Mouse (Mus musculus) lung, postnatal 10 days (tissue): Measurements from ENCODE around the gene Atg13.

ENCODE experiments used
- DNase-seq: peaks from one replicate; pipeline ENCODE4 v3.0.0; 2021

The Atg13 gene

DNA sequence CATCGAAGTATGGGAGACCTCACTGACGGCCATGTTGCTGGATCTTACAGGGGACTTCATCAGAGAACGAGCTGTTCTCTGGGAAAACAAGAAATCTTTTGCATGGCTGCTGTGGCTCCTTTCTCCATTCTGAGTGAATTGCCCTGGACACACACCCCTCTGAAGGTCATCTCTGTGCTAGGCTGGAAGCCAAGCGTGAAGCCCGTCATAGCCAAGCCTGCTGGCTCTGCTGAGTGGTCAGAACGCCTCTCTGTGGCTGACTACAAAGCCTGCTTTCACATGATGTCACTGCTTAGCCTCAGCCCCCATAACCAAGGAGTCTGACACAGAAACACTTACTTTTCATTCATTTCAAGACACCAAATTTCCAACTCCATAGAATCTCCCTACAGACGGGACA, 20.9 kb downstream of the Atg13 start:
- no peak for DNase-seq

- DNase-seq, result peak; percentile 35
Measured at GRCm38 (mm10) chr2:91683919-91684318, 26.5 kb downstream of the Atg13 start.

- DNase-seq, result peak; percentile 88
Measured at GRCm38 (mm10) chr2:91682850-91683249, 27.5 kb downstream of the Atg13 start.

GRCm38 (mm10) chr2:91676961-91677360, 33.4 kb downstream of the Atg13 start:
- DNase-seq, result no peak

- no peak for DNase-seq
Measured at GRCm38 (mm10) chr2:91676420-91676819, 34.0 kb downstream of the Atg13 start.

- DNase-seq, result no peak
Measured at GRCm38 (mm10) chr2:91674895-91675294, 35.5 kb downstream of the Atg13 start.

DNA sequence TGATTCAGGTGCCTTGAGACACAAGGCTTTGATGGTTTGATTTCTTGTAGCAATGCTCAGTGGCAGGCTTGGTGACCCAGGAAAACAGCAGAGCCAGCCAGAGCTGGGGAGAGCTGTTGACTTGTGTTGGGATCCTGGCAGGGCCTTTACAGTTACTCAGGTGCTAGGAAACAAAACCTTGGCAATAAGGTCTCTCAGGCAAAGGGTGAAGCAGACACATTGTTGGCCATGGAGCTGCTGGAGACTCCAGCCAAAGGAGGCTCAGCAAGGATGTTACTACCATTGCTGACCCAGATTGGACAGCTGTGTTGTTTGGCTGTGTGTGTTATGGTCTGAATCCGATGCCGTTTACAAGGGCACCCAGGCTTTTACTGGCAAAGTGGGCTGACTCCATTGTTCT, 36.8 kb downstream of the Atg13 start:
- no peak for DNase-seq

DNA sequence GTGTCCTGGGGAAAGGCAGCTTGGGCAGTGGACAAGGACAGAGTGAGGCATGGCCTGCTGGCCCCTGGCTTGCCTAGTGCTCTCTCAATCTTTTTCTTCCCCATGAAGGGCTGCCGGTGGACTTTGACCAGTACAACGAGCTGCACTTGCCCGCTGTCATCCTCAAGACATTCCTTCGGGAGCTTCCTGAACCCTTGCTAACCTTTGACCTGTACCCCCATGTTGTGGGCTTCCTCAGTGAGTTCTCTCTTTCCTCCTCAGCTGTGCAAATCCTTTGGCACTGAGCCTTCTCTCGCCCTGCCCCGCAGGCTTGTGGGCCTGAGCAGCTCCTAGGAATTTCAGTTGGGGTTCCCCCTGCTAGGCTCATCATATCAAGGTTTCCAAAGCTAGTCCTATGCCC, 40.3 kb downstream of the Atg13 start:
- no peak for DNase-seq

- DNase-seq, result no peak
Measured at GRCm38 (mm10) chr2:91669326-91669725, 41.0 kb downstream of the Atg13 start.

GRCm38 (mm10) chr2:91667747-91668146, 42.6 kb downstream of the Atg13 start:
- DNase-seq, result no peak

GRCm38 (mm10) chr2:91666386-91666910, 43.9 kb downstream of the Atg13 start:
- DNase-seq, result no peak

GRCm38 (mm10) chr2:91664780-91665179, 45.6 kb downstream of the Atg13 start:
- no peak for DNase-seq

DNA sequence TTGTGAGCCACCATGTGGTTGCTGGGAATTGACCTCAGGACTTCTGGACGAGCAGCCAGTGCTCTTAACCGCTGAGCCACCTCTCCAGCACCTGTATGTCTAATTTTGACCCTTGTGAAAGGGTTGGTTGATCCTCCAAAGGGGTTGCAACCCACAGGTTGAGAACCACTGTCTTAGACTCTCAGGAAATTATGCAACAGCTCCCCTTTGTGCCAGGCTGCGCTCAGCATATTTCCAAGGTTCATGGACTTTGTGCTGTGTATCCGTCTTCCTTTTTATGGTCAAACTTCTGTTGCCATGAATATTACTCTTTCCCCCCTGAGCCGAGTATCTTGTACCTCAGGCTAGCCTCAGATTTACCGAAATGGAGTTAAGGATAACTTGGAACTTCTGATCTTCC, 49.4 kb downstream of the Atg13 start:
- DNase-seq, result no peak

DNA sequence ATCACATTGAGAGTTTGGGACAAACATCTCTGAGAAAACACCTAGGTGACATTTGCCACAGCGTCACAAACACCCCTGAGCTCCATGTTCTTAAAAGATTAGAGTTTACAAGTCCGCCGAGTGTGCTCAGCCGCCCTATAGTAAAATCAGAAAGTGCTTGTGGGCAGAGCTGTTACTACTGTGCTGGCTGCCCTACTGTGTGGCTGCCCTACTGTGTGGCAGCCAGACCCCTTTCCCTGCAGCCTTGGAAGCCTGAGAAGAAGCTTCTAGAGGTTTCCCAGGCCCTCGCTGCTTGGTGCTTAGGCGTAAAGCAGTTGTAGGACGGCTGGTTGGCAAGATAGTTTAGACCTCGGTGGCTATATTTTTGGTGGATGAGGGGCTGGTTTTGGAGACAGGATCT, 50.7 kb downstream of the Atg13 start:
- DNase-seq, result no peak

DNA sequence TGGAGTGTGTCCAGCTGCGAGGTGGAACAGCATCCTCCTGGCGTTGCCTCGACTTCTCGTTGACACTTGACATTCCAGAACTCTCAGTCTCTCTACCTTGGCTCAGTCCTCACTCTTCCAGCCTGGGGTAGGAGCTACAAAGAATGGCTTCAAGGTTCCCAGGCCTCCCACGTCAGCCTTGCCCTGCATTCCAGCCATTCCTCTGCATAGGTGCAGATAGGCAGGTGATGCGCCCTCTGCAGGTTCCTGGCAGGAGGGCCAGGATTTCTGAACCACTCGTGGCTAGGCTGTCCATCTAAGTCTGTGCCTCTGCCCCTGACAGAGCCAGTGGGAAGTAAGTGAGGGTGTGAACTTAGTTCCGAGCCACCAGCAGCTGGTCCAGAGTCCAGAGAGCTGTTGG, 53.6 kb downstream of the Atg13 start:
- peak; percentile 53 for DNase-seq

GRCm38 (mm10) chr2:91655827-91656226, 54.5 kb downstream of the Atg13 start:
- DNase-seq, result peak; percentile 45

DNA sequence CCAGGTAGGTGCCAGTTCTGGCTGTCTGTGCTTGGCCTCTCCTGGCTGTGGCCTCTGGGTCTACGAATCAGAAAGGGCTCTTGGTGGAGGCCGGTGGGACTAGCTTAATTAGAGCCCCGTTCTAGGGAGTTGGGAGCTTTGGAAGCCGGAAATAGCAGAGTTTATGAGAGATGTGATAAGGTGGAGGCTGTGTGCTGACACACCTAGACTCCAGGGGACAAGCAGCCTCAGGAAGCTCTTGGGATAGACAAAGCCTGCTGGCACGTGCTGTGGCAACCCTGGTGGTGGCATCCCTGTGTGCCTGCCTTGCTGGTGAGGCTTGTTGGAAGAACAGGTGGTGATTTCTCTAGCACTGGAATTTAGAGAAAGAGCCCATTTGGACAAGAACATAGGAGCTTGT, 55.0 kb downstream of the Atg13 start:
- no peak for DNase-seq

DNA sequence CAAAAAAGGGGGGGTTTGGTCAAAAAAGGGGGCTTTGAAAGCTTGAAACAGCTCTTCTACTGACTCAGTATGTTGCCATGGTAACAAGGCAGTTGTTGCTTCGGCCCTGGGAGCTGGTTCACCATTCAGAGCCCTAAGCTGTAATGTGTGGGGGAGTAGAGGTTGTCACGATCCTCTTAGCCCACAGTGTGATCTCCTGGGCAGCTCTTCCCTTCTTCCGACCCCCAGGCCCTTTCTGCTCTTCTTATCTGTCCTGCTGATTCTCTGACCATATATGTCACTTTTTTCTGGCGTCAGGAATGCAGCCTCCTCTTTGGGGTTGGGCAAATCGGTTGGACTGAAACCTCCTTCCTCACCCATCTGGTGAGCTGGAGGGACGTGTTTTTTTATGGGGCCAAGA, 57.5 kb downstream of the Atg13 start:
- DNase-seq, result no peak

DNA sequence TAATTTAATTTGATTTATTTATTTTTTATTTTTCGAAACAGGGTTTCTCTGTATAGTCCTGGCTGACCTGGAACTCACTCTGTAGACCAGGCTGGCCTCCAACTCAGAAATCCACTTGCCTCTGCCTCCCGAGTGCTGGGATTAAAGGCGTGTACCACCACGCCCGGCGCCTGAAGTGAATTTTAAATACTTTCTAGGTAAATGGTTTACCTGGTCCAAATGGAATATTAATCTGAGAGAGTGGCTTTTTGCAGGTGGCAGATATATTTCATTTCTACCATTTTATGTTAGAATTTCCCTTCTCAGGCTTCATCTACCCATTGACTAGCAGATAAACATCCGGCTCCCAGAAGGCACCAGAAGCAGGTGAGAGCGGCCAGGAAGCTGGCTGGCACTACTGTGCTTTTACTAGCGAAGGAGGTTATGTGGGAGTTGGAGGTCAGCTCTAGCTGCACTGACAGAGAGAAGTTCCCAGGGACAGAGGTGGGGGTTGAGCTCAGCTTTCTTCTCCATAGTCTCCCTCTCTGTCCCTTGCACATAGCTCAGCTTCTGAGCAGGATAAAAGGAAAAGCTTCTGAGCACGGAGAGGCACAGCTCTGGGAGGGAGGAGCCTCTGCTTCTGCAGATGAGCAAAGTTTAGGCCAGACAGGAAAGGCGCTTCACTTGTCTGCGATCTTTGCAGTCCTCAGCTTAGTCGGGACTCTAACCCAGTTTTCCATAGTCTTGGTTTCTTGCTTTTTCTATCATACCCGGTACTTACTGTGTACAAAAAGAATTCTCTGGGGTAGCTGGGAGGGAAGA, 58.7 kb downstream of the Atg13 start:
- no peak for DNase-seq

DNA sequence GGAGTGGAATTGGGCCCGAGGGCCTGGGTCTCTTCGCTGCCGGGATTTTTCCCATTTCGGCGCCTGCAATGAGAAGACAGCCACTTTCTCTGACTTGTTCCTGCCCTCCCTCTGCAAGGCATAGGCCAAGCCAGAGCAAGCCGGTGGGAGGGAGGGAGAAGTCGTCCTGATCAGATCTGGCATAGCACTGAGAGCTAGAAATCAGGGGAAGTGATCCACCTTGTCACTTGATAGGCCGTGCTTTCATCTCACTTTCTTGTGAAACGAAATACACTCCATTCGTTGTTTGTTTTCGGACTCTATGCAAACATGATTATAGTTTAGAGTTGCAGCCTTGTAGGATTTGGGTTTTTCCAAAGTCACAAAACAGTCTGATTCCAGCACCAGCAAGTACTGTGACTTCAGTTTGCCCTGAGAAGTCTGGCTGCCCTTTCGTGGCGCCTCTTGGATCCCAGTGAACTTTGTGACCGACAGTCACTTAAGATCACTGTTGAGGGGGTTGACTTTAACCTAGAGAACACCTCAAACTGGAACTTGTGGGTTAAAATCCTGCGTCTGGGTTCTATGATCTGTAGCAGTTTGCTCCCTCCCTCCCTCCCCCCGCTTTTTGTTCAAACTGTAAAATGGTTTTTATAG, 59.9 kb downstream of the Atg13 start:
- DNase-seq, result no peak

DNA sequence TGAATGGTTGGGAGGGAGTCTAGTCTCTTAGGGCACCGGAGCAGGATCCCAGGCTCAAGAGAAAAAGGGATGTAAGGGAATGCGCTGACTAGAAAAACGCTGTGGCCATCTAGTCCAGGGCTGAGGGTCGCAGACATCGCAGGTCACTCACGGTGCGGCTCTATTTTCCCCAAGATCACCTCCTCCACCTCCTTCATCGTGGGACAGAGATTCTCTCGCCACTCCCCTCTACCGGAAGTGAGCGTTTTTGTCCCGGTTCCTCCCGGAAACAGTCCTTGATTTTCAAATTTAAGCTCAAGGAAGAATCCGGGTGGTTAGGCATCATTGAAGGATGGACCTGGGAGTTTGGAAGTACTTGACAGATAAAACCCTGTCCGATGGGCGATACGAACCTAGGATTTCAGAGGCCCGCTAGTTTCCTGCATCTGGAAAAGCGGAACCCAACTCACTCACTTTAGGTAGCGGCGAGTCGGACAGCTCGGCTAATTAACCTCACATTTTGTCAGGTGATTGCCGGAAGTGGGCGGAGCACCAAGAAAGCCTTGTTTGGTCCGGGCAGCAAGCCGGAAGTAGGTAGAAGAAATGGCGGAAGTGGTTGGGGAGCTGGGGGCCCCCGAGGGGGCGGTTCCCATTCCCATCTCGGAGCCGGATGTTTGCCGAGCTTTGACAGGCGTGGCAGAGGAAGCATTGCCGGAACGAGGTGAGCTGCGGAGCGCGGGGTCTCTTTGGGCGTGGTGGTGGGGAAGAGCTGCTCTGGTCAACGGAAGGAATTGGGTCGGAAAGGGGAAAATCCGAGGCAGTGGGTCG, 60.6 kb downstream of the Atg13 start, which contains the start of the genes Zfp408 and Arhgap1:
Gene Zfp408 (minus strand): TSS at position 239 of the 807 bp plus-strand sequence.
Gene Arhgap1 (plus strand): TSS at position 308 of the 807 bp plus-strand sequence.
- DNase-seq, result peak; percentile 99

GRCm38 (mm10) chr2:91649152-91649551, 61.2 kb downstream of the Atg13 start:
- DNase-seq, result no peak

- DNase-seq, result peak; percentile 63
Measured at GRCm38 (mm10) chr2:91646733-91647132, 63.6 kb downstream of the Atg13 start.
